In genomic region chr6:48787867-48788266, GRCm38 (mm10) we compare ENCODE assay signal across 29 mouse cellular contexts. TPM values are rescaled to one million over a fixed set of nuclear protein-coding genes. Genes with fewer than 3 reads are reported as not detected.
"Had no signal": no experiment of that assay in that cellular context is flagged by ENCODE, and none has a peak within 500 bp of the region (broad histone marks: within the 10 kb centered on the region; RNA-seq: fewer than 3 reads in every experiment).

No protein-coding gene starts in this region.

- H3K9me3 ChIP-seq: heart, embryonic 10.5 days; heart, embryonic 12.5 days; hindbrain, embryonic 10.5 days; hindbrain, embryonic 12.5 days; hindbrain, embryonic 15.5 days; intestine, embryonic 15.5 days; limb, embryonic 10.5 days; limb, embryonic 12.5 days; liver, embryonic 13.5 days had no signal

- ATAC-seq: hindbrain, postnatal 0 days; intestine, embryonic 15.5 days; intestine, postnatal 0 days had no signal

- H3K36me3 ChIP-seq: heart, embryonic 10.5 days; heart, embryonic 12.5 days; hindbrain, embryonic 10.5 days; hindbrain, embryonic 12.5 days; hindbrain, embryonic 15.5 days; intestine, embryonic 15.5 days; limb, embryonic 10.5 days; limb, embryonic 12.5 days; liver, embryonic 13.5 days had no signal

- H3K27ac ChIP-seq: gastrocnemius, adult 2 months; heart, embryonic 10.5 days; hindbrain, embryonic 10.5 days; hindbrain, embryonic 12.5 days; hindbrain, embryonic 15.5 days; hindbrain, postnatal 0 days; intestine, embryonic 15.5 days; layer of hippocampus, adult 2 months; left cerebral cortex, adult 2 months; limb, embryonic 10.5 days; limb, embryonic 12.5 days; liver, embryonic 13.5 days had no signal

- H3K4me3 ChIP-seq: gastrocnemius, adult 2 months; heart, embryonic 10.5 days; heart, embryonic 12.5 days; hindbrain, embryonic 10.5 days; hindbrain, embryonic 12.5 days; hindbrain, embryonic 15.5 days; intestine, embryonic 15.5 days; layer of hippocampus, adult 2 months; left cerebral cortex, adult 2 months; limb, embryonic 10.5 days; limb, embryonic 12.5 days; liver, embryonic 13.5 days had no signal

- H3K4me1 ChIP-seq: heart, embryonic 10.5 days; heart, embryonic 12.5 days; hindbrain, embryonic 10.5 days; hindbrain, embryonic 12.5 days; hindbrain, embryonic 15.5 days; intestine, embryonic 15.5 days; limb, embryonic 10.5 days; limb, embryonic 12.5 days; liver, embryonic 13.5 days had no signal

- H3K4me2 ChIP-seq: heart, embryonic 12.5 days; hindbrain, embryonic 12.5 days; hindbrain, embryonic 15.5 days; intestine, embryonic 15.5 days; limb, embryonic 12.5 days; liver, embryonic 11.5 days; liver, embryonic 13.5 days had no signal

- H3K9ac ChIP-seq: heart, embryonic 12.5 days; hindbrain, embryonic 12.5 days; hindbrain, embryonic 15.5 days; intestine, embryonic 15.5 days; limb, embryonic 12.5 days; liver, embryonic 13.5 days had no signal

- H3K27me3 ChIP-seq: heart, embryonic 12.5 days; hindbrain, embryonic 12.5 days; hindbrain, embryonic 15.5 days; intestine, embryonic 15.5 days; limb, embryonic 12.5 days; liver, embryonic 13.5 days had no signal

- DNase-seq: gastrocnemius, adult 2 months; gastrocnemius, postnatal 10 days; gastrocnemius, postnatal 25 days; heart, adult 18-20 months; heart, postnatal 10 days; heart, postnatal 4 days; kidney, adult 18-20 months; kidney, adult 8-10 months; kidney, postnatal 10 days; kidney, postnatal 25 days; kidney, postnatal 4 days; liver; liver, embryonic 13.5 days had no signal

RNA-seq across cellular contexts. Expression of gene Gimap3, which starts 17.2 kb away (rescaled TPM):
- polyA plus RNA-seq: heart, embryonic 12.5 days; heart, embryonic 14.5 days; hindbrain, embryonic 12.5 days; hindbrain, embryonic 15.5 days; hindbrain, postnatal 0 days; kidney, embryonic 14.5 days; limb, embryonic 10.5 days; limb, embryonic 12.5 days; limb, embryonic 14.5 days had no signal
